Mouse (Mus musculus): Measurements from ENCODE around the gene Bola3.

Bola3 gene

DNA sequence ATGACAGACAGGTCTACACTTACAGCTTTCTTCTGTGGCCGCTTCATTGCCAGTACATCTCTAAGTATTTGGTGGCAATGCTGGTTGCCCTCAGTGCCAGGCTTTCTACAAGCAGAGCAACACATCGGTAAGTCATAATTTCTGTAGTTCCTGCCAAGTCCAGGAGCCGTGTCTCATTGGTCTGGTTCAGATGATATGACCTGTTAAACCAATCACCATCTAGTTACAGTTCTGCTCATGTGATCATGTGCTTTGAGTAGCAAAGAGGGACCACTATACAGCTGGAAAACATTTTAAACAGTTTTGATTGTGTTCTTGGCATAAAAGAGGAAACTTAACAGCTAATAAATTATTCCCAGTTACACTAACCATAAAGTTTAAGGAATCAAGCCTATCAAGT is 1.0 kb upstream of the Bola3 start:
- DNase-seq (ENCODE audit: low read depth), result no peak

DNA sequence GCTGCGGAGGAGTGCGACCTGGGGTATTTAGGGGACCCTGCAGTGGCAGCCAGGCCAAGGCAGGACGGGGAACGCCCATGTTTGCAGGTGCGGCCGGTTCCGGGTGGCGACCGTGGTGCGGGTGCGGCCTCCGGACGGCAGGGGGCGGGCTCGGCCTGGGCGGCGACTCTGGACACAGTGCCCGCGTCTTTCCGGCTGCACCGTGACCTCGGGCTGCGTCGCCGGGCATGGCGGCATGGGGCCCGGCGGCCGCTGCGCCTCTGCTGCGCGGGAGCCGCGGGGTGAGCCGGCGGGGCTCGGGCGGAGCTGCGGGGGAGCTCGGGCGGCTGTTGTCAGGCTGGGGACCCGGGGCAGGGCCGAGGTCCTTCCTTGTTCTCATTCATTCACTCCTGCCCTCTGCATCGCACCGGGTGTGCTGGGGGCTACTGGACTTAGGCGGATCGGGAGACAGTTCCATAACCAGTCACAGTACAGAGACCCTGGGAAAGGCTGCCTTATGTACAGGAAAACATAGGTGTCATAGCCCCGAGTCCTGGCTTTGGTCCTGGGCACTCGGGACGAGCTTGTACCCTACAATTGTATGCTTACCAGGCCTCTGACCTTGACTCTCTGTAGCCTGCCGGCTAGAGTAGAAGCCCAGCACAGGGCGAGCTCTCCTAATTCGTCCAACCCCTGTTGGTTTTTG is 469 bp downstream of the Bola3 start:
- peak; percentile 91 for DNase-seq (ENCODE audit: low read depth)

DNA sequence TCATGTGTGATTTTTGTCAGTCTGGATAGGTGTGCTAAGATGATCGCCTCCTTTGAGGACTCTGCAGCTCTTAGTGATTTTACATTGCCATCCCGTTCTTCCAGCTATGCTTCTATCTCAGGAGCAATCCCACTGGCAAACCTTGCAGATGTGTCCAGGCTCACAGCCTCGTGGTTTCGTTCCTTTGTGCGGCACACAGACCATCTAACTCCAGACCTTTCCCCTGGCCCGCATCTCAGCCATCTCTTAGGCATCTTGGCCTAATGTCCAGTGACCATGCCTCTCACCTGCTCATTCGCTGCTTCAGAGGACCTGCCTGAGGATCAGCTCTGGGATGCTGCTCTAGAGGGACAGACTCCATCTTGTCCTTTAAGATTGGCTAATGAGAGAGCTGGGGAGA is 1.2 kb downstream of the Bola3 start:
- DNase-seq (ENCODE audit: low read depth), result no peak

DNA sequence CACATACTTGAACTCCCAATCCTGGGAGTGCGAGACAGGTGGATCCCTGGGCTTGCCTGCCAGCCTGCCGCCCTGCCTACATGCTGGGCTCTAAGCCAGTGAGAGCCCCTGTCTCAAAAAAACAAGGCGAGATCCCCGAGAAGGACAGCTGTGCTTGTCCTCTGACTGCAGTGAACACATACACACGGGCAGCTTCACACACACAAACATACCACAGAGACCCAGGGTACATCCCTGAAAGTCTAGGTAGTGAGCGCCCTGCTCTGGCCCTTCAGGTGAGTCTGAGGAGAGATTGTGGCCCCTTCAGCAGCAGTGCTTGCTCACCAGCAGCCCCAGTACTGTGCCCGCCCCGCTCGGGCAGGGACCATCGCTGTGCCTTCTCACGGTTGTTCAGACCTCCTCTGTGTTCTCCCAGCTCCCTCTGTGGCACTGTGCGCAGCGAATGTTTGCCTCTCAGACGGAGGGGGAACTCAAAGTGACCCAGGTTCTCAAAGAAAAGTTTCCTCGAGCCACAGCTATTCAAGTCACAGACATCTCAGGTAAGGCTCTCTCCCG is 2.0 kb downstream of the Bola3 start:
- no peak for DNase-seq (ENCODE audit: low read depth)

DNA sequence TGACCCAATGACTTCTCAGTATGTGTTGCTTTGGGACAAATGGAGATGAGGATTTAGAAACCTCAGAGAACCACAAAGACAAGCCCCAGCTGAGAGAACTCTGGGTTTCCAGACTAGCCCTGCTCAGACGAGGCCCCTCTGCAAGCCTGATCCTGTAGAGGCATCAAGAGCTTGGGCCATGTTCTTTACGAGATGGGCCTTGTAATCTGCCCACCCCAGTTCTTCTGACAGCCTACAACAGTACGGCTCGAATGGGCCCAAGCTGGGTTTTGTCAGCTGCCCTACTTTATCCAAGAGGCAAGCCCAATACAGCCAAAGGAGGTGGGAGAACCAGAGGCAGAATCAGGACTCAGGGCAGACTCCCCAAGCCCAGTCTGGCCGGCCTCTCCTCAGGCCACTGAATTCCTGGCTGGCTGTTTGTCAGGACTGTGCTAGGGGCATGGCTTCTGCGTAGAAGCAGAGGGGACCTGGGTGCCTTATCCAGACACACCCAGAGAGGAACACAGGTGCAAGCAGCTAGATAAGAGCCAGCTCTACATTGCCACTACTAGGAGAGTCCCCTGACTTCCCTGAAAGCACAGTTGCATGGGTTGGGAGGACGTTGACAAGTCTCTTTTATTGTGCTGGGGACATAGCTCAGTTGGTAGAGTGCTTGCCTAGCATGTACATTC is 2.7 kb downstream of the Bola3 start:
- no peak for DNase-seq (ENCODE audit: low read depth)

DNA sequence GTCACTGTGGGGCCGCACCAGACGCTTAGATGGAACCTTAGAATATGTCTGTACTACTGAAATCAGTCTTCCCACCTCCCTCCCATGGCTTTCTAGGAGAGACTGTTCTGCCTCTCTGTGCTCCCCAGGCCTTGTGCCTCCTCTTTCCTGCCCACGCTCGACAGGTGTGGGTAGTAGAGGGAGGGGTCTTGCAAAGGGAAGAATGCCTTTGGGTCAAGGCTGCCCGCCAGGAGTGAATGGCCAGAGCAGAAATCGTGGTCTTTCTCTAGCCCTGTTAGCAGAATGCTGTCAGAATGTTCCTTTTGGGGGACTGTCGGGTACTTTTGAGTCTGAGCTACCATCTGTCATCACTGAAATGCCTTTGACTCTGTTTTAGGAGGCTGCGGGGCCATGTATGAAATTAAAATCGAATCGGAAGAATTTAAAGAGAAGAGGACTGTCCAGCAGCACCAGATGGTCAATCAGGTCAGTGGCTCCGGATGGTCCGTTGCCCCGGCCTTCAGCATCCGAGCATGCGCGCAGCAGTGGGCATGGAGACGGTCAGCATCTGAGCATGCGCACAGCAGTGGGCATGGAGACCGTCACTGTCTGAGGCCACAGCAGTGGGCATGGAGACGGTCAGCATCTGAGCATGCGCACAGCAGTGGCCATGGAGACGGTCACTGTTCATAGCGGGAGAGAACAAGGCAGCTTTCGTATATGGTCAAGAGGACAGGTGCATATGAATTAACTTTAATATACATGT is 3.9 kb downstream of the Bola3 start:
- DNase-seq (ENCODE audit: low read depth), result no peak

DNA sequence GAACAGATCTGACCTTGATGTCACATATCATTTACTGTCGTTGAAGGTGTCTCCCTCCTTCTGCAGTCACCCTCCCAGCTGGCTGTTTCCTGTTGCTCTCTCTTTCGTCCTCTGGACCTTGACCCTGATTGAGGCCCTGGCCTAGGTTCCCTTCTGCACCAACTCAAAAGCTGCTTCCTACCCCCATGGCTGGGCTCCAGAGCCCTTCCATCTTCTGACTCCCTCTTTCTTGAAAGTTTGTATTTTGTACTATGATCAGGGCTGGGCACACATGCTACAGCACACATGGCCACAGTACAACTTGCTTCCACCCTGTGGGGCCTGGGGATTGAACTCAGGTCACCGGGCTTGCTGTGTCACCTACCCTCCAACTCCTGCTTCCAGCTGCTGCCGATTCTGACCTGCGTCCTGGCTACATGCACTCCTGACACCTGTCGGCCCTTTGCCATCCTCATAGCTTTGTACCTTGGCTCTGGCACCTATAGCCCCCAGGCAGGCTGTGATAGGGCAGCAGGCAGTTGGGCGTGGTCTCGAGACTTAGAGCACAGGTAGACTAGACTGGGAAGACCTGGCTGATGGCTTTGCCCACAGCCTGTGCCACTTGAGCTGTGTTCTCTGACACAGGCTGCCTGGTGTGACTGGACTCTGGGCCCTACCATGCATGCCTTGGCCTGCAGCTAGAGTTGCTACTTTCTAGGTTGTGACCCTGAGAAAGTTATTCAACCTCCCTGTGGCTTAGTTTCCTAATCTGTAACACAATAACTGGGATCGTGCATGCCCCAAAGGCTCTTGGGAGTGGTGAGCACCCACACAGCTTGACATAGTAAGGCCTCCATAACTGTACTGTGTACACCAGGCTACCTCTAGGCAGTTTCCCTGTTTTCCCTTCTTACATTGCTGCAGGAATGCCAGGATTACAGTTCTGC is 6.2 kb downstream of the Bola3 start:
- DNase-seq (ENCODE audit: low read depth), result no peak

DNA sequence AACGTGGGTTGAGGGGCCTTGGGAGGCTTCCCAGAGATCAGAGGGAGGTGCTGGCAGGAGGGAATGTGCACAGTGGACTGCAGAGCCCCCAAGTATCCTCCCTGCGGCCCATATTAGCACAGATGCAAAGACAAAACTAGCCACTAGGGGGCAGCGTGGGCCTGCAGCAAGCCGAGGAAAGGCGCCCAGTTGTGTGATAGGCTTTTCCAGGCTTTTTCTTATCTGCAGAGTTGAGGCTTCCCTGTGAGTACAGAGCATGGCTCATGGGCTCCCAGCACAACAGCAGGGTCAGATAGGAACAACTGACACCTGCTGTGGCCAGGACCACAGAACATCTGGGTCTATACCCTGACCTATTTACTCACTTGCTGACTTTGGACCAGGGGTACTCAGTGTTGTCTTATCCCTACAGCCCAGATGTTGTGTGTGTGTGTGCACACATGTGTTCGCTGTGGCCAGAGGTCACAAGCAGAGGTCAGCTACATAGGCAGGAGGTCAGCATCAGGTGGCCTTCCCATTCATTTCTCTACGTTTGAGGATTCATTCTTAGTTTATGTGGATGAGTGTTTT is 7.7 kb downstream of the Bola3 start:
- DNase-seq (ENCODE audit: low read depth), result peak; percentile 86

DNA sequence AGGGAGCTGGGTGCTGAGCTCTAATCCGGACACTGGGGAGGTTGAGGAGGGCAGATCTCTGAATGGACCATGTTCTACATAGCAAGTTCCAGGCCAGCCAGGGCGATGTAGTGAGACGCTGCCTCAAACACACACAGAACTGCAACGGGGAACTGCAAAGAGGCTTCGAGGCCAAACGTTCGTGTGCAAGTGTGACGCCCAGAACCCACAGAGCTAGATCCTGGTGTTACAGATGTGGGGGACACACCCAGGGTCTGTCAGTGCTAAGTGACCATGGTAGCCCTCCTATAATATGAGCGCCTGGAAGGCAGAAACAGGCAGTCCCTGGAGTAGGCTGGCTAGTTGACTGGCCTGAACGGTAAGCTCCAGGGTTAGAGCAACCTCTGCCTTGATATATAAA is 8.5 kb downstream of the Bola3 start:
- DNase-seq (ENCODE audit: low read depth), result no peak

DNA sequence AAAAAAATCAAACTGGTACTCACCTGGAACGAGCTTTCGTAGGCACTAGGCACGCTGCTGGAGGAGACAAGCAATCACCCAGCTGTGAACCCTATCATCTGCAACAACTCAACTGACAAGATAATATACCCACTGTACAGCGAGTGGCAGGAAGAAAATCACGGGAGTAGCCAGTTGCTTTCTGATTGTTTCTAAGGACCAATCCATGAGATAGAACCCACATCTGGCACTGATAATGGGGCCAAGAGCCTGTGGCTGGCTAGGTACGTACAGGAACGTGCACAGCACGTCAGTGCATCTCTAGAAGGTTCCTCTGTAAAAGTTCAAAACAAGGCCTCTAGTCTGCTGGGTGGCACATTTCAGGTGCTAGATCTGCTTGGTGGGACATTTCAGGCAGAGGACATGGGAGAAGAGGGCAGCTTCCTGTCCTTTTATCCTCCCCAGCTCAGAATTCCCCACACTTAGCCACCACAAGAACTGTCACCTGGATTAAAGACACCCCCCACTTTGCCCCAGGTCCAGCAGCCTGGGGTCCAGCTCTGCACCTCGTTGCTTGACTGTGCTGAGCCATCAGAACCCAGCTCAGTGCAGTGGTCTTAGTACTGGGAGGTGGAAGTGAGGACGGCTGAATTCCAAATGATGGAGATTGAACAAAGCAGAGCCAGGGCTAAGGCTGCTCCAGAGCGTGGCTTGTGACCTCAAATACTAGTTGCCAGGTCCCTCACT is 12.7 kb downstream of the Bola3 start:
- no peak for DNase-seq (ENCODE audit: low read depth)

DNA sequence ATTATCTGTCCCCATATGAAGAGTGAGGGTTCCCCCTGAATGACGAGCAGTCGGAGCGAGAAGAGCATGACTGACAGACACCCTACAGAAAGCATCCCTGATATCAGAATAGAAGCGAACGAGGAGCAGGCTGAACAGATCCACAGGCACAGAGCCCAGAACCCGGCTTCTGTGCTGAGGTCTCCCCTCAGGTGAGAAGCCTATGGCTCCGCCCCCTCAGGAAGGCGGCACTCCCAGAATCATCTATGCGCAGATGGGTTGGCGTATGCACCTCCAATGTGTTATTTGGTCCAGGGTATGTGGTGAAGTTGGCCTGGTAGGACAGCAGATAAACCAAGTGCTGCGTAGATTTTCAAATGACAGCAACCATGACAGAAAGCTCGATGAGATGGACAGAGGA is 14.1 kb downstream of the Bola3 start:
- DNase-seq (ENCODE audit: low read depth), result no peak

DNA sequence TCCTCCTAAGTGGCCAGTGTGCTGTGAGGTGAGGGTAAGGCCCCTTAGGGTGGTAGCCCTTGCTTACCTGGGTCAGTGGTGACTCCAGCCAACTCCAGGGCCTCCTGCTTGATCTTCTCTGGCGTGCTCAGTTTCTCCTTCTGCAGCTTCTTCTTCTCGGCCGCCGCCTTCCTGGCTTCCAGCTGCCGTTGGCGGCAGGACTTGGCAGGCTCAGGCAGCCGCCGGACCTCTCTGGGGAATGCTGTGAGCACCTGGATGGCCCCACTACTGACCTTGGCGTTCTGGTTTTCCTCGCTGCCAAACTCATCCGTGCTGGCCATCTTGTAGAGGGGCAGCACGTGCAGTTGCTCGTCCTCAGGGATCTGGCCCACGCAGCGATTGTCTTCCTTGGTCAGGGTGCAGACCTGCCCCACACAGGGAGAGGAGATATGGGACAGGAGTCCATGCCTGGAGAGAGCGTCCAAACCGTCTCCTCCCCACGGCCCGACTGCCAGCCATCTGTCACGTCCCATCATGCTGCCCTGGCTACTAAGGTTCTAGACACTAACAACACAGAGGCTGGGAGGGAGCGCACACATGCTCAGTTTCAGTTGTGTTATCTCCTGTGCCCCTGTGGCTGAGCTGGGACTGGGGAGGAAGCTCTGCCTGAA is 21.5 kb downstream of the Bola3 start:
- no peak for DNase-seq (ENCODE audit: low read depth)

DNA sequence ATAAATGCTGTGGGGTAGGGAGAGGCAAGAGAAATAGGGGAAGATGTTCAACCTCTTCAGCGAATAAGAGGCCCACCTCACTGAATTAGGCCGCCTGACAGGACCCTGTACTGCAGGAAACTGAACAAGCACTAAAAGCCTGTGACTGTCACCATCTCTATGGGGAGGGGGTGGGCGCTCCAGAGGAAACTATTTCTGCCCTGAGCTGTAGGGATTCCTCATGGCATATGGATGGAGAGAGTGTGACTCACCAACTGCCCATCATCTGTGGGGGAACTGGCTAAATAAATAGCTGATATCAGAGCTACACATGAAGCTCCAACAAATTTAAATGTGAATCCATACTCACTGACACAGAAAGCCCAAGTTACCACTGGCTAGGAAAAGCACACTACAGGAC is 22.4 kb downstream of the Bola3 start:
- DNase-seq (ENCODE audit: low read depth), result no peak

DNA sequence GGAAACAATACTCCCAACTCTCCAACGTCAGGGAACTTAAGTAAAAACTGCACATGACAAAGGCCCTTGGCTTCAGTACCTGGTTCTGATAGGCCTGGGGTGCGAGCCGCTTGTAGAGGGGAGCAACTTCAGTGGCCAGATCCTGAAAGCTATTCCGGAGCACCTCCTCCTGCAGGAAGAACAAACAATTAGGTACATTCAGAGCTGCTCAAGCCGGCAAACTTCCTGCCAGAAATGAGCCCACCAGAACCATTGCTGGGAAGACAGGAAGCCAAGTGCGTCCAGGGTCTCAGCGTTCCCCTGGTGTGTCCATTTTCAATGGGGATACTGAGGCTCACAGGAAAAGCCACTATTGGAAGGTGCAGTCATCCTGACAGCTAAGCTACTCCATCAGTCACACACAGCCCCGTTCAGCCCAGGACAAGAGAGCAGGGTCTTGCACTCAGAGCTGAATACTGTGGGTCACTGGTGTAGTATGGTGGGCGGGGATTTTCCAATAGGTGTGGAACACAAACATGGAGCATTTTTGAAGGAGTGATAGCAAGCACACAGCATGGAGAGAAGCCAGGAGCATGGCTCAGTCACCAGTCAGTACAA is 24.9 kb downstream of the Bola3 start:
- DNase-seq (ENCODE audit: low read depth), result no peak

DNA sequence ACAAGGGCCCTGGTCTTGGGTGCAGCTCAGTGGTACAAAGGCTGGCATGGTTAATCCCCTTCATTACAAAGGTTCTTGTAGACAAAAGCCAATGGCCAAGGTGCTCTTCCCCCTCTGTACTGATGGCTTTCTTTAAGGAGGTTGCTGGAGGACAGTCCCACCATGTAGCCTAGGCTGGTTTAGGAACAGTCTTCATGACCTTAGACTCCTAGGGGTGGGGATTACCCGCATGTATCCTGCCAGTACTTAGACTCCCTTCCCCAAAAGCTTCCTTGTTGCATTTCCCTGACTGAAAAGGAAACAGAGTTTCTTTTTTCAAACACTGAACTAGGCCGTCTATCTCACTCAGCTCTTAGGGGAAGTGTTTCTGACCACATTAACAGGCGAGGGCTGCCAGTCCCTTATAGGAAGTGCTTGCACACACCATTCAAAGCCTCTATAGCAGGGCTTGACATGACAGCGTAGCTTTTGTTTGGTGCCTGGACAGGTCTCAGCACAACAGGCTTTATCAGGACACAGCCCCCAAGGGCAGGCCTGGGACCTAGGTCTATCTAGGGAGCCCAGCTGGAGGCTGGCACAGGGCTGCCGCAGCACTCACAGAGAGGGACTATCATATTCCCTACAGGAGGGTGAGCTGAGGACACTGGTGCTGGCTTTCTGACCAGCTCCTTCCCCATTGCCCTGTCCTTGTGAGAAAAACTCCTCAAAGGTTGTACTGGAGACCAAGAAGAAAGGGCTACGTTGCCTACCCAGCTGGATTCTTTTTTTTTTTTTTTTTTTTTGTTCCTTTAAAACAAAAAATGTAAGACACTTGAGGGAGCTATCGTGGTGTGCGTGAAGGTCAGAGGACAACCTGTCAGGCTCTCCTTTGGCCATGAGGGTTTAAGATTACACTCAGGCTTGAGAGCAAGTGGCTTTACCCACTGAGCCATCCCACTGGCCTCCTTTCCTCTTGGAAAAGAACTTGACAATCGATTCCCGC is 32.9 kb downstream of the Bola3 start:
- peak; percentile 21 for DNase-seq (ENCODE audit: low read depth)

DNA sequence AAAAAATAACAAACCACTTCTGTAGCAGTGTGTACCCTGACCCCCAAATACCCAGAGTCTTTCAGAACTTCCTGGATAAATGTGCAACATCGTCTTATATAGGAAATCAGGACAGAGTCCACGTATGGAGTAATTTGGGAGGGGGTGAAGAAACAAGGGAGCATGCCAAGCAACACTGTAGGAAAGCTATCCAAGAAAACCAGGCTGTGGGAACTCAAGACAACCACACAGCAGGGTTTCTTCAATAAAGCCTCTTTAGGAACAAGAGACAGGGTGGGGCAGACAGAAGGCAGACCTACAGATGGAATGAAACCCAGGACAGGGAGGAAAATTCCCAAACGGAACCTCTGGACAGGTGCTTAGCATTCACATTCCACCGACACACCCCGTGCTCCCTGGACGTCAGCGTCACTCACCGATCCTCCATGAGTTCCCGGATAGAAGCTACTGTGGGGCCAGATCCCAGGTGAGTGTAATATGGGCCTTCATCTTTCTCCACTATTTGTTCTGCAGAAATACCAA is 36.7 kb downstream of the Bola3 start:
- no peak for DNase-seq (ENCODE audit: low read depth)

DNA sequence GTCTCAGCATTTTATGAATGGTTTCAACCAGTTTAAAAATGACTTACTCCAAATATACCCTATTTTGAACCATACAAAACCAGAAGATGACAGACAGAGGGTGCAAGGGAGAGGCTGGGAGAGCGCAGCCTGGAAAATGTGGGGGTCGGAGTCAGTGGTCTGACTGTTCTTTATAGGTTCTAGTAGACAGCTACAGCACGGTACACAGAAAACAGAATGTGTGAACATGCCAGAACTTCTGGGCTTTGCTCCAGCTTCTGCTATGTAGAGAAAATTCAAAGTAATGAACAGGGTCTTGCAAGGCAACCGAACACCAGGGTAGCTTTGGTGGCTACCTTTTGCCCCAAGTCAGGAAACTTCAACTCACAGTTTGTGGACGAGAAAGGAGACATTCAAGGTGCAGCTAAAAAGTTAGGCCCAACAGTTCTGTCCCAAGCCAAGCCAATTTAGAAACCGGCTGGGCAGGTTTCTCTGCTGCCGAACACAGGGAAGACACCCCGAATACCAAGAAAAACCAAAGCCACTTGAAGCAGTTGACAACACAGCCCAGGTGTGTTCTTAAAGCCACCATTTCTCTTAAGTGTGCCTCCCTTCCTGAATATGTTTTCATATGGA is 43.3 kb downstream of the Bola3 start:
- DNase-seq (ENCODE audit: low read depth), result no peak

DNA sequence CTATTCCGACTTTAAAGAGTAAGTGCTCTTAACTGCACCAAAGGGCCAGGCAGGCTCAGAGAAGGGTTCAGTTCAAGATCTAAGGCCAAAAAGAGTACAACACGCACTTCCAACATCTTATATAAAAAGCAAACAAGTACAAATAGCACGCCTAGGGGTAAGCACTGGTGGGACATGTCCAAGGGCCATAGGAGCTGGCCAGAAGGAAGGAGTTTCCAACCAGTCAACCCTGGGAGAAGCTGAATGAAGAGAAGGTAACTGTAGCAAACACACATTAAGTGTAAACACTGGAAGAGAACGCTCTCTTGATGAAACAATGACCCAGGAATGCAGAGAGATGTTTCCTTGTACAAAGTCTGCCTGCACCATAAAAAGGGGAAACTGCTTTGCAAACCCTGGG is 45.2 kb downstream of the Bola3 start:
- no peak for DNase-seq (ENCODE audit: low read depth)
